Mouse (Mus musculus) kidney, embryonic 14.5 days (tissue): Measurements from ENCODE around the gene Mcoln1. TPM values are rescaled to one million over a fixed set of nuclear protein-coding genes. Genes with fewer than 3 reads are reported as not detected.
A peak's percentile ranks its signal among the peaks of the same experiment; 100 is the strongest.

Experiments used
- ATAC-seq: fragments of 200-750 bp; cut with Nextera tagmentation; 2 replicates; pipeline ENCODE4 v1.8.0; 2017; ENCODE audit warnings: moderate number of reproducible peaks, mild to moderate bottlenecking, moderate TSS enrichment, moderate library complexity; ENCODE audit not compliant: low FRiP score, low TSS enrichment
- H3K27ac ChIP-seq: fragments of 300-500 bp; sonication (generic); 2 replicates; pipeline ENCODE4 v1.5.1; 2014; ENCODE audit warnings: low read depth, mild to moderate bottlenecking, low read length, moderate library complexity, mixed read lengths
- H3K27me3 ChIP-seq: fragments of 300-500 bp; sonication (generic); 2 replicates; pipeline ENCODE4 v1.6.1; 2014; ENCODE audit warnings: mild to moderate bottlenecking, low read length; ENCODE audit not compliant: control insufficient read depth, insufficient read depth
- H3K36me3 ChIP-seq: fragments of 300-500 bp; sonication (generic); 2 replicates; pipeline ENCODE4 v1.6.1; 2014; ENCODE audit warnings: low read length, mixed read lengths; ENCODE audit not compliant: control insufficient read depth, insufficient read depth
- H3K4me1 ChIP-seq: fragments of 300-500 bp; sonication (generic); 2 replicates; pipeline ENCODE4 v1.6.1; 2014; ENCODE audit warnings: low read length, mixed read lengths; ENCODE audit not compliant: control insufficient read depth, insufficient read depth
- H3K4me2 ChIP-seq: fragments of 300-500 bp; sonication (generic); replicated peaks from 2 replicates; pipeline ENCODE4 v1.6.1; 2014; ENCODE audit warnings: low read depth, mild to moderate bottlenecking, low read length
- H3K4me3 ChIP-seq: fragments of 300-500 bp; sonication (generic); 2 replicates; pipeline ENCODE4 v1.5.1; 2014; ENCODE audit warnings: mild to moderate bottlenecking, low read length
- H3K9ac ChIP-seq: fragments of 300-500 bp; sonication (generic); 2 replicates; pipeline ENCODE4 v1.6.1; 2014; ENCODE audit warnings: low read depth, mild to moderate bottlenecking, low read length, moderate library complexity
- H3K9me3 ChIP-seq: fragments of 300-500 bp; sonication (generic); 2 replicates; pipeline ENCODE4 v1.6.1; 2016; ENCODE audit warnings: low read length; ENCODE audit not compliant: control insufficient read depth
- WGBS: fragments of 180-500 bp; shearing (Covaris S2); extraction: QIAGEN DNeasy Blood & Tissue Kit; methylation state at CpG from one replicate; pipeline ENCODE4 v1.1.7; 2014; 5-methylcytosine and 5-hydroxymethylcytosine counted together
- polyA plus RNA-seq: library from polyadenylated mRNA; unstranded; fragments of >200 nt; fragmentation: Nextera tagmentation; extraction: Ambion mirVana; gene quantifications from 2 replicates; pipeline ENCODE4 v1.2.1, GENCODE M21; 2014

Gene Mcoln1
- polyA plus RNA-seq, 1 experiment from 2014 or later: 39.9 TPM

- WGBS: 93% methylated on average over 9 of the region's 9 CpGs
- no peaks in the 10 kb centered on the region for H3K9me3 ChIP-seq
- H3K27ac ChIP-seq: no peak overlapping the region
- no peaks in the 10 kb centered on the region for H3K27me3 ChIP-seq
- no peak overlapping the region for H3K4me2 ChIP-seq
- H3K4me3 ChIP-seq: no peak overlapping the region
- no peaks in the 10 kb centered on the region for H3K4me1 ChIP-seq
- H3K36me3 ChIP-seq: peaks cover 46% of the 10 kb centered on the region
- H3K9ac ChIP-seq: no peak overlapping the region
- no peak for ATAC-seq
These were observed 36.7 kb downstream of the Mcoln1 start for GRCm38 (mm10) chr8:3536940-3537339.

GRCm38 (mm10) chr8:3537666-3538065 is 37.4 kb downstream of the Mcoln1 start:
- no peaks in the 10 kb centered on the region for H3K9me3 ChIP-seq
- H3K9ac ChIP-seq: no peak overlapping the region
- H3K4me3 ChIP-seq: no peak overlapping the region
- peaks cover 42% of the 10 kb centered on the region for H3K36me3 ChIP-seq
- no peak for ATAC-seq
- H3K4me1 ChIP-seq: no peaks in the 10 kb centered on the region
- WGBS: 83% methylated on average over 26 of the region's 26 CpGs
- H3K27me3 ChIP-seq: no peaks in the 10 kb centered on the region
- no peak overlapping the region for H3K4me2 ChIP-seq
- H3K27ac ChIP-seq: no peak overlapping the region

- no peak for ATAC-seq
- Histone ChIP-seq H3K27me3 (no peaks in the 10 kb centered on the region), H3K36me3 (peaks cover 50% of the 10 kb centered on the region), H3K4me2 (no peak overlapping the region), H3K4me1 (no peaks in the 10 kb centered on the region), H3K4me3 (no peak overlapping the region), H3K9me3 (no peaks in the 10 kb centered on the region), H3K27ac (no peak overlapping the region), H3K9ac (no peak overlapping the region)
- WGBS: 89% methylated on average over 7 of the region's 7 CpGs
These were observed 38.9 kb downstream of the Mcoln1 start for GRCm38 (mm10) chr8:3539146-3539545.

- no peak for ATAC-seq
- no peak overlapping the region for H3K27ac ChIP-seq
- peaks cover 2% of the 10 kb centered on the region; the same call in 1 of the 2 replicates for H3K9me3 ChIP-seq
- no peaks in the 10 kb centered on the region for H3K27me3 ChIP-seq
- H3K4me1 ChIP-seq: no peaks in the 10 kb centered on the region
- 86% methylated on average over 4 of the region's 4 CpGs for WGBS
- H3K36me3 ChIP-seq: peaks cover 50% of the 10 kb centered on the region
- no peak overlapping the region for H3K4me3 ChIP-seq
- H3K4me2 ChIP-seq: no peak overlapping the region
- H3K9ac ChIP-seq: no peak overlapping the region
These were observed 39.8 kb downstream of the Mcoln1 start for GRCm38 (mm10) chr8:3540076-3540475.

- H3K9ac ChIP-seq: no peak overlapping the region
- peaks cover 11% of the 10 kb centered on the region; the same call in 1 of the 2 replicates for H3K36me3 ChIP-seq
- no peaks in the 10 kb centered on the region for H3K4me1 ChIP-seq
- H3K4me3 ChIP-seq: no peak overlapping the region
- no peaks in the 10 kb centered on the region for H3K27me3 ChIP-seq
- ATAC-seq: no peak
- no peak overlapping the region for H3K27ac ChIP-seq
- 88% methylated on average over 2 of the region's 2 CpGs for WGBS
- H3K9me3 ChIP-seq: peaks cover 6% of the 10 kb centered on the region; the same call in 1 of the 2 replicates
- no peak overlapping the region for H3K4me2 ChIP-seq
These were observed 46.3 kb downstream of the Mcoln1 start for GRCm38 (mm10) chr8:3546511-3546910.

GRCm38 (mm10) chr8:3552240-3552639 is 52.0 kb downstream of the Mcoln1 start:
- H3K9me3 ChIP-seq: 0 out of 2 replicates have a peak, but pooled peaks cover 2% of the 10 kb centered on the region
- no peak overlapping the region for H3K4me3 ChIP-seq
- H3K36me3 ChIP-seq: no peaks in the 10 kb centered on the region
- H3K4me2 ChIP-seq: no peak overlapping the region
- no peaks in the 10 kb centered on the region for H3K27me3 ChIP-seq
- H3K4me1 ChIP-seq: no peaks in the 10 kb centered on the region
- whole genome bisulfite sequencing: 77% methylated on average over 1 of the region's 1 CpGs
- H3K9ac ChIP-seq: no peak overlapping the region
- no peak overlapping the region for H3K27ac ChIP-seq
- no peak for ATAC-seq

GRCm38 (mm10) chr8:3556114-3556513 is 55.9 kb downstream of the Mcoln1 start:
- Histone ChIP-seq H3K4me1 (no peaks in the 10 kb centered on the region), H3K4me3 (no peak overlapping the region), H3K9me3 (no peaks in the 10 kb centered on the region), H3K27me3 (no peaks in the 10 kb centered on the region), H3K4me2 (no peak overlapping the region), H3K27ac (no peak overlapping the region), H3K9ac (no peak overlapping the region), H3K36me3 (no peaks in the 10 kb centered on the region)
- ATAC-seq: peak; percentile 85
- 61% methylated on average over 4 of the region's 4 CpGs for WGBS

Other genes with a start within 250 kb of the Mcoln1 start
- gene Insr, start 220.8 kb upstream of the Mcoln1 start, polyA plus RNA-seq: 33.2 and 40.2 TPM in 2 replicates
- gene A430078G23Rik, start 147.0 kb upstream of the Mcoln1 start, polyA plus RNA-seq: not detected in 2 replicates
- 8.9 and 11.7 TPM in 2 replicates for gene Arhgef18, start 107.5 kb upstream of the Mcoln1 start, polyA plus RNA-seq
- 3.7 and 4.4 TPM in 2 replicates for gene Pex11g, start 32.8 kb upstream of the Mcoln1 start, polyA plus RNA-seq
- gene Tex45, start 29.6 kb upstream of the Mcoln1 start, polyA plus RNA-seq: not detected in 2 replicates
- gene Zfp358, start 7.3 kb upstream of the Mcoln1 start, polyA plus RNA-seq: 27.9 and 47.9 TPM in 2 replicates
- gene Pnpla6, start 14.9 kb downstream of the Mcoln1 start, polyA plus RNA-seq: 21.0 and 25.6 TPM in 2 replicates
- 6.9 and 11.2 TPM in 2 replicates for gene C330021F23Rik, start 67.5 kb downstream of the Mcoln1 start, polyA plus RNA-seq
- gene Camsap3, start 86.8 kb downstream of the Mcoln1 start, polyA plus RNA-seq: 14.1 and 18.1 TPM in 2 replicates
- gene Xab2, start 120.9 kb downstream of the Mcoln1 start, polyA plus RNA-seq: 42.2 and 67.7 TPM in 2 replicates
- gene Pet100, start 121.1 kb downstream of the Mcoln1 start, polyA plus RNA-seq: 84.5 and 132 TPM in 2 replicates
- 0.96 and 1.0 TPM in 2 replicates for gene Pcp2, start 125.1 kb downstream of the Mcoln1 start, polyA plus RNA-seq
- gene Stxbp2, start 130.5 kb downstream of the Mcoln1 start, polyA plus RNA-seq: 50.7 and 70.8 TPM in 2 replicates
- gene Retn, start 155.3 kb downstream of the Mcoln1 start, polyA plus RNA-seq: 0.46 and 0.73 TPM in 2 replicates
- gene Mcemp1, start 165.3 kb downstream of the Mcoln1 start, polyA plus RNA-seq: 0.28 and 0.30 TPM in 2 replicates
- gene Fcor, start 171.9 kb downstream of the Mcoln1 start, polyA plus RNA-seq: 17.8 and 20.6 TPM in 2 replicates
- 28.9 and 29.9 TPM in 2 replicates for gene Trappc5, start 175.8 kb downstream of the Mcoln1 start, polyA plus RNA-seq
- 0.09 and 0.30 TPM in 2 replicates for gene Fcer2a, start 193.7 kb downstream of the Mcoln1 start, polyA plus RNA-seq
- gene Clec4g, start 220.2 kb downstream of the Mcoln1 start, polyA plus RNA-seq: 0.45 TPM in 1 of 2 replicates, not detected in the other
- gene Cd209a, start 248.5 kb downstream of the Mcoln1 start, polyA plus RNA-seq: not detected in 2 replicates